Mouse (Mus musculus) lung, embryonic 16.5 days (tissue): ENCODE measurements around the gene Vstm4. TPM values are rescaled to one million over a fixed set of nuclear protein-coding genes. Genes with fewer than 3 reads are reported as not detected.
A peak's percentile ranks its signal among the peaks of the same experiment; 100 is the strongest.

Experiments used
- ATAC-seq: fragments of 200-750 bp; cut with Nextera tagmentation; 2 replicates; pipeline ENCODE4 v1.8.0; 2017; ENCODE audit warnings: low read depth, mild to moderate bottlenecking, moderate library complexity
- H3K27ac ChIP-seq: fragments of 300-500 bp; sonication (generic); 2 replicates; pipeline ENCODE4 v1.5.1; 2014; ENCODE audit warnings: mild to moderate bottlenecking, control low read depth, low read length
- H3K27me3 ChIP-seq: fragments of 300-500 bp; sonication (generic); 2 replicates; pipeline ENCODE4 v1.6.1; 2014; ENCODE audit warnings: low read depth, low read length, mixed read lengths; ENCODE audit not compliant: control insufficient read depth, insufficient read depth
- H3K36me3 ChIP-seq: fragments of 300-500 bp; sonication (generic); 2 replicates; pipeline ENCODE4 v1.6.1; 2014; ENCODE audit warnings: low read length; ENCODE audit not compliant: control insufficient read depth, insufficient read depth
- H3K4me1 ChIP-seq: fragments of 300-500 bp; sonication (generic); replicated peaks from 2 replicates; pipeline ENCODE4 v1.6.1; 2014; ENCODE audit warnings: low read length, mixed read lengths; ENCODE audit not compliant: control insufficient read depth, insufficient read depth
- H3K4me2 ChIP-seq: fragments of 300-500 bp; sonication (generic); 2 replicates; pipeline ENCODE4 v1.6.1; 2014; ENCODE audit warnings: low read depth, low read length, control low read depth
- H3K4me3 ChIP-seq: fragments of 300-500 bp; sonication (generic); 2 replicates; pipeline ENCODE4 v1.5.1; 2014; ENCODE audit warnings: mild to moderate bottlenecking, low read length, control low read depth
- H3K9ac ChIP-seq: fragments of 300-500 bp; sonication (generic); 2 replicates; pipeline ENCODE4 v1.6.1; 2014; ENCODE audit warnings: low read length, control low read depth
- H3K9me3 ChIP-seq: fragments of 300-500 bp; sonication (generic); 2 replicates; pipeline ENCODE4 v1.6.1; 2016; ENCODE audit warnings: low read length; ENCODE audit not compliant: control insufficient read depth
- WGBS: fragments of 180-500 bp; shearing (Covaris S2); extraction: QIAGEN DNeasy Blood & Tissue Kit; methylation state at CpG from one replicate; pipeline ENCODE4 v1.1.7; 2014; 5-methylcytosine and 5-hydroxymethylcytosine counted together
- polyA plus RNA-seq: library from polyadenylated mRNA; unstranded; fragments of >200 nt; fragmentation: Nextera tagmentation; extraction: Ambion mirVana; gene quantifications from 2 replicates; pipeline ENCODE4 v1.2.1, GENCODE M21; 2015

Vstm4 gene
- polyA plus RNA-seq, 1 experiment from 2014 or later, result 67.3 TPM

DNA sequence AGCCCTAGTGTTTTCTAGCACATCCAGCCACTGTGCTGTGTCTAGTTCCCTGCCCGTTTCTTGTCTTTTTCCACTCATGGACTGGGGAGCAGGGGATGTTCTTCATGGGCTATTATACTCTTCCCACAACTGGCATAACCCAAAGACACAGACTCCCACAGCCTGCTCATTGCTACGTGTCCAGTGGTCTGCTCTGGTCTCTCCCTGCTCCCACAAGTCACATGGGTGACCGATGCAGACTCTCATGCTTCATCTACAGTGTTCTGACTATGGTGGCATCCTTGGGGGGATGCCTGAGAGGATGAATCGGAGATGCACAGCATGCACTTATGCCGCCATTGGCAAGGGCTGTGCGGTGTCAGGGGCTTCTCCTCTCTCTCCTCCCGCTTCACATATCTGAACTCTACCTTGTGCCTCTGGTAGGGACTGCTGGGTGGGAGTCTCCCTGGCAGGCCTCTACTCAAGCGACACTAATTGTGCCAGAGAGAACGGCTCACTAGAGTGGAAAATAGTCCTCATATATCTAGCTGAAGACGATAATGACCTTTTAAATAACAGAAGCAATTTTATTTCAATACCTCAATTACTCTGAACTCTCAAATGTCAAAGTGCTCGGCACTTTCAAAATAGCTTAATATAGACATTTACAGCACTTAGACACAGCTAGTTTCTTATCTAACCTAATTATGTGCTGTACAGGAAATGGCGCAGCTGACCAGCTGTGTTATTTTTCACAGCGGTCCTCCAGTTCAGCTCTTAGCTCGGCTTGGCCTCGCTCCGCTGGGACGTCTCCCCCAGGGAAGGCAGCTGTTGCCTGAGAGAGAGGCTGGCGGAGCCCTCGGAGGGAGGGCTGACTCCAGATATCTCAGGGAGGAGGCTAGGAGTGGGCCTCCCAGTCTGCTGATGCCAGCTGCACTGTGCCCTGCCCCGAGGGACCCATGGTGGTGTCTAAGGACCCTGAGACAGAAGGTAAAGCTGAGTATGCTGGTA is 94.1 kb downstream of the Vstm4 start:
- Histone ChIP-seq H3K27ac (peak overlapping the region; percentile 76), H3K4me3 (no peak overlapping the region), H3K4me1 (peaks cover 12% of the 10 kb centered on the region; the same call in 1 of the 2 replicates), H3K27me3 (no peaks in the 10 kb centered on the region), H3K9me3 (no peaks in the 10 kb centered on the region), H3K36me3 (no peaks in the 10 kb centered on the region), H3K4me2 (no peak overlapping the region), H3K9ac (no peak overlapping the region)
- WGBS, result 36% methylated on average over 20 of the region's 20 CpGs
- ATAC-seq, result peak; percentile 93

DNA sequence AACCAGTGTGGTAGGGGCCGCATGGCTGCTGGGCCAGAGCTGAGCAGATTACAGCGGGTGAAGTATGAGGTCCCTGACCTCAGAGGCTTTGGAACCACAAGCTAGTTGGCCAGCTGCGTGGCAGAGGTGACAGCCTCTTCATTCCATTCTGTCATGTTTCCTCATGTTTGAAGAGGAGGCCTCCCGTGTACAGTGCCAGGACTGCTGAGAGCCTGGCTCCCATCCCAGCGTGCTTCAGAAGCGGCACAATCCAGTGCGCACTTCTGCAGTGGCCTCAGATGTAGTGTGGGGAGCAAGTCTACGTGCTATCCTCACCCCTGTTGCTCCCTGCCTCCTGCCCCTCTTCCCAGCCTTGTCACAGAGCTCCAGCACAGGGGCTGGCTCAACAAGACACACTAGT is 99.9 kb downstream of the Vstm4 start:
- 25% methylated on average over 8 of the region's 8 CpGs for WGBS
- Histone ChIP-seq H3K9me3 (no peaks in the 10 kb centered on the region), H3K36me3 (no peaks in the 10 kb centered on the region), H3K27ac (peak overlapping the region; percentile 69), H3K9ac (no peak overlapping the region), H3K27me3 (no peaks in the 10 kb centered on the region; the same call in 1 of the 2 replicates), H3K4me2 (peak overlapping the region; percentile 20; the same call in 1 of the 2 replicates), H3K4me3 (no peak overlapping the region), H3K4me1 (peaks cover 18% of the 10 kb centered on the region)
- ATAC-seq, result peak; percentile 94

DNA sequence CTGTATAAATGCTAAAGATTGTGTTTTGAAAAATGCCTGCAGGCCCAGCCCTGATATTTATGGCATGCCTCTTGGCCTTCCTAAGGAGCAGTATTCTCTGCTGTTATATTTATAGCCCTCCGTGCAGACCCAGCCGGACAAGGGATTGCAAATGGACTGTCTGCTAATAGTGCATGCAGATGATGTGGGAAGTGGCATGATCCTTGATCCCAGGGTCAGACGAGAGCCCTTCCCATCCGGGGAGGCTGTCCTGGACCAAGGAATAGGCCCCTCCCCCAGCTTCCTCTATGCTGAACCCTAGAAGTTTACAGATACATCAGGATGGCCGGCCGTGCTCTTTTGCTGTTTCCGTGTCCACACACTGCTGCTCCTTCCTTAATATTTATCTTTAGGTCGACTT is 102.1 kb downstream of the Vstm4 start:
- Histone ChIP-seq H3K4me1 (peaks cover 24% of the 10 kb centered on the region), H3K36me3 (no peaks in the 10 kb centered on the region), H3K4me2 (no peak overlapping the region), H3K27ac (no peak overlapping the region), H3K9ac (no peak overlapping the region), H3K4me3 (no peak overlapping the region), H3K9me3 (no peaks in the 10 kb centered on the region), H3K27me3 (no peaks in the 10 kb centered on the region; the same call in 1 of the 2 replicates)
- WGBS, result 41% methylated on average over 8 of the region's 8 CpGs
- no peak for ATAC-seq

DNA sequence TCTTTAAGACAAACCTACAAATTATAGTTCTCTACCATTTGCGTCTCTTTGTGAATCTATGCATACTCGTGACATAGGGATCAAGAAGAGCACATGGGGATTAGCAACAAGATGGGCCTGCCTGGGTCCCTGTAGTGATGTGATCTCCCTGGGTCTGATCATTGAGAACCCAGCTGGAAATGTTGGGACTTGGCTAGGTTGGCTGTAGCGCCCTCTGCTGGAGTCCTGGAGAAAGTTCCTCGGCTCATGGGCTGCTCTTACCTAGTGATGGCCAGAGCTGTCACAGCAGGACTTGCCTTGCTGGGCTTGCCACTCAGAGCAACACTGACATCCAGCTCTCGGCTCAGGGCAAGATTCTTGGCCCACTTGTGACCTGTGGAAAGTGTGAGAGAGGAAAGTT is 103.9 kb downstream of the Vstm4 start:
- Histone ChIP-seq H3K27me3 (no peaks in the 10 kb centered on the region; the same call in 1 of the 2 replicates), H3K36me3 (no peaks in the 10 kb centered on the region), H3K4me2 (no peak overlapping the region), H3K27ac (no peak overlapping the region), H3K9me3 (no peaks in the 10 kb centered on the region), H3K4me3 (no peak overlapping the region), H3K4me1 (peaks cover 24% of the 10 kb centered on the region), H3K9ac (no peak overlapping the region)
- no peak for ATAC-seq
- 37% methylated on average over 5 of the region's 5 CpGs for WGBS

DNA sequence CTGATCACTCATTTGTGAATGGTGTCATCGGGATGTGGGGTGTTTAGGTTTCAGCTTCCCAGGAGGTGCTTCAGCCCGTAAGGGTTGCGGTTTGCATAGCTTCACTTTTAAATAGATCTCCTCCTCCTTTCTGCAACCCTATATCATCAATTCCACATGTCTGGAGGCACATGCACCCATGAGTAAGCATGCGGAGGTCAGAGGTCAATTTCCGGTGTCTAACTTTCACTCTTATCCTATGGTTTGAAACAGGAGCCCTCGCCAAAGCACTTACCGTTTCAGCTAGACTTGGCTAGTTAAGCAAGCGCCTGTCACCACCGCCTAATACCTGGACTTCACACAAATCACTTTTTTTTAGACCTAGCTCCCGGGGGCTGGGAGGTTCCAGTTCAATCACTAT is 108.2 kb downstream of the Vstm4 start:
- ATAC-seq, result no peak
- Histone ChIP-seq H3K9ac (no peak overlapping the region), H3K4me1 (peaks cover 12% of the 10 kb centered on the region), H3K4me3 (no peak overlapping the region), H3K27ac (no peak overlapping the region), H3K9me3 (no peaks in the 10 kb centered on the region), H3K4me2 (no peak overlapping the region), H3K36me3 (no peaks in the 10 kb centered on the region), H3K27me3 (no peaks in the 10 kb centered on the region)
- 68% methylated on average over 10 of the region's 10 CpGs for WGBS

- H3K27me3 ChIP-seq, result no peaks in the 10 kb centered on the region
- no peak overlapping the region for H3K27ac ChIP-seq
- no peak overlapping the region for H3K4me2 ChIP-seq
- no peak overlapping the region for H3K4me3 ChIP-seq
- WGBS, result 73% methylated on average over 9 of the region's 9 CpGs
- no peaks in the 10 kb centered on the region for H3K9me3 ChIP-seq
- no peak for ATAC-seq
- H3K9ac ChIP-seq, result no peak overlapping the region
- H3K36me3 ChIP-seq, result no peaks in the 10 kb centered on the region
- no peaks in the 10 kb centered on the region for H3K4me1 ChIP-seq
These were observed 114.1 kb downstream of the Vstm4 start for GRCm38 (mm10) chr14:32970700-32971099.

DNA sequence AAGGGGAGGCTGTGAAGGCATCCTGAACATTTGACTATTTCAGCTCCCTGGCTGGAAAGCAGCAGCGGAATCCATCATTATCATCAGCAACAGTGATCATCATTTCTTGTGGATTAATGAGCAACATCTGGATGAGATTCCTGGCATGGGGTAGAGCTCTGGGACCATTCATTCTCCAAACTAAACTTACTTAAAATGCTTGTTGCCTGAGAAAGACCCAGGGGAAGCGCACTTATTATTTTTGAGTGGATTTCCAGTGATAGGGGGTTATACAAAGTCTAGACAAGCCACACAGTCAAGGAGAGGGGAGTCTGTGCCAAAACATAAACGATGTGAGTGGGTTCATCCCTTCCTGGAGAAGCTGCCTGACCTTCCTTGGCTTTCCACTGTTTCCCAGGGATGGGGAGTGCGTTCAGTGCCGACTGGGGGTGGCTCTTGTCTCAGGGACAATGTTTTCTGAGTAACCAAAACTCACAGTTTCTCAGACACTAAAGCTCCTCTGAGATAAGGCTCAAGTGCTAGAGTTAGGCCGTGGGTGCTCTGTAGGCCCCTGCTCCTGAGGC is 127.7 kb downstream of the Vstm4 start:
- no peak for ATAC-seq
- no peaks in the 10 kb centered on the region for H3K9me3 ChIP-seq
- no peaks in the 10 kb centered on the region for H3K4me1 ChIP-seq
- H3K27me3 ChIP-seq, result no peaks in the 10 kb centered on the region
- no peak overlapping the region for H3K27ac ChIP-seq
- no peak overlapping the region for H3K4me3 ChIP-seq
- H3K36me3 ChIP-seq, result no peaks in the 10 kb centered on the region
- no peak overlapping the region for H3K9ac ChIP-seq
- 36% methylated on average over 6 of the region's 6 CpGs for WGBS
- H3K4me2 ChIP-seq, result no peak overlapping the region

DNA sequence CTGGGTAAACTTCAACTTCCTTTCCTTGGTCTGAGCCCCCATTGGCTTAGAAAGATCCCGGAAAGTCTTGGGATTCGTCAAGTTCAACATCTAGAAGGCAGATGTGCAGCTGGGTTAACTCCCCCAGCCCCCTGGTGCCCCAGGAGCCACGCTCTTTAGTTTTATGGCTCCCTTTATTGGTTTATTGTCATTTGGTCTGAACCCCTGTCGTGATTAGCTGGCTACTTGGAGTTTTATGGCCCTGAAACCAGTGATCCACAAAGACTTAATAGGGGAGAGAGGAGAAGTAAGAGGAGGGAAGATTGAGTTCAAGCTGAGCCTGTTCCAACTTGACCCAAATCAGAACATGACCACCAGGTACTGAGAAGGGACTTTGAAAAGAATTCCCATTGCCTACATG is 130.1 kb downstream of the Vstm4 start:
- Histone ChIP-seq H3K36me3 (no peaks in the 10 kb centered on the region), H3K9me3 (no peaks in the 10 kb centered on the region), H3K27ac (no peak overlapping the region), H3K9ac (no peak overlapping the region), H3K4me2 (no peak overlapping the region), H3K4me1 (no peaks in the 10 kb centered on the region), H3K4me3 (no peak overlapping the region), H3K27me3 (no peaks in the 10 kb centered on the region)
- 71% methylated on average over 4 of the region's 4 CpGs for WGBS
- no peak for ATAC-seq
